Mouse (Mus musculus) liver, adult 2 months (tissue): Measurements from ENCODE around the gene Vezf1.

Experiments
- CTCF ChIP-seq: fragments of 200-500 bp; IDR thresholded peaks from 2 replicates; pipeline ENCODE4 v1.5.1; 2011; ENCODE audit warnings: low read depth, low read length, control low read depth
- POLR2A ChIP-seq: fragments of 200-500 bp; IDR thresholded peaks from 2 replicates; pipeline ENCODE4 v1.6.1; 2011; ENCODE audit warnings: low read length, control low read depth; ENCODE audit not compliant: insufficient read depth; ENCODE audit errors: extremely low read depth

- TF ChIP-seq CTCF (no peak), POLR2A (no peak)
These were observed 58.3 kb downstream of the Vezf1 start for GRCm38 (mm10) chr11:88126306-88126793.
